ENCODE assay signal across 8 mouse cellular contexts in genomic region chrX:73964363-73964762, GRCm38 (mm10). TPM values are rescaled to one million over a fixed set of nuclear protein-coding genes. Genes with fewer than 3 reads are reported as not detected.
A peak's percentile ranks its signal among the peaks of the same experiment; 100 is the strongest.
DNase-seq lines count a peak whose midpoint lies in the region; ATAC-seq and TF ChIP-seq lines count a peak whose summit lies in the region.

No protein-coding gene starts in this region.

- 49% methylated on average over 3 of the region's 3 CpGs for WGBS in forebrain, embryonic 14.5 days
- 44% methylated on average over 3 of the region's 3 CpGs for whole genome bisulfite sequencing in kidney, embryonic 16.5 days
- 26% methylated on average over 3 of the region's 3 CpGs for whole genome bisulfite sequencing in macrophage (ENCODE audit: missing documents)

- H3K79me2 ChIP-seq in macrophage (ENCODE audit: inconsistent target) = peaks cover 66% of the 10 kb centered on the region

- H3K9me3 ChIP-seq in E14TG2a.4 (ENCODE audit: low read length) = no peaks in the 10 kb centered on the region
- no peaks in the 10 kb centered on the region for H3K9me3 ChIP-seq in forebrain, embryonic 14.5 days (replicated peaks; ENCODE audit: control insufficient read depth, low read length)
- H3K9me3 ChIP-seq in kidney, embryonic 16.5 days (ENCODE audit: low read length) = no peaks in the 10 kb centered on the region

- TF ChIP-seq CTCF in E14TG2a.4 (conservative IDR thresholded peaks at IDR 0.05; ENCODE audit: low read length) = no peak

- H3K36me3 ChIP-seq in E14TG2a.4 (ENCODE audit: insufficient read depth, low read length) (peaks cover 53% of the 10 kb centered on the region), macrophage (ENCODE audit: inconsistent target) (no peaks in the 10 kb centered on the region)
- H3K36me3 ChIP-seq in forebrain, embryonic 14.5 days (ENCODE audit: control insufficient read depth, insufficient read depth, low read length) = peaks cover 9% of the 10 kb centered on the region; the same call in 1 of the 2 replicates
- peaks cover 2% of the 10 kb centered on the region; the same call in 1 of the 2 replicates for H3K36me3 ChIP-seq in kidney, embryonic 16.5 days (ENCODE audit: insufficient read depth, low read length)

- H3K9ac ChIP-seq in forebrain, embryonic 14.5 days (ENCODE audit: low read length) = peak overlapping the region; percentile 63
- H3K9ac ChIP-seq in kidney, embryonic 16.5 days (replicated peaks; ENCODE audit: low read length) = peak overlapping the region; percentile 89

- no peaks in the 10 kb centered on the region for H3K27me3 ChIP-seq in E14TG2a.4 (ENCODE audit: insufficient read depth, low read length)
- H3K27me3 ChIP-seq in forebrain, embryonic 14.5 days (replicated peaks; ENCODE audit: control insufficient read depth, insufficient read depth, low read length) = no peaks in the 10 kb centered on the region
- no peaks in the 10 kb centered on the region; the same call in 1 of the 2 replicates for H3K27me3 ChIP-seq in kidney, embryonic 16.5 days (ENCODE audit: insufficient read depth, low read length)

- peak overlapping the region; percentile 66 for H3K4me2 ChIP-seq in forebrain, embryonic 14.5 days (ENCODE audit: low read length)
- H3K4me2 ChIP-seq in kidney, embryonic 16.5 days (replicated peaks; ENCODE audit: low read depth, low read length) = peak overlapping the region; percentile 59

- H3K4me1 ChIP-seq in E14TG2a.4 (replicated peaks; ENCODE audit: low read depth, low read length) = peaks cover 59% of the 10 kb centered on the region
- H3K4me1 ChIP-seq in forebrain, embryonic 14.5 days (ENCODE audit: control insufficient read depth, insufficient read depth, low read length) = peaks cover 11% of the 10 kb centered on the region; the same call in 1 of the 2 replicates
- peaks cover 13% of the 10 kb centered on the region for H3K4me1 ChIP-seq in kidney, embryonic 16.5 days (ENCODE audit: insufficient read depth, low read length)

- no peak for ATAC-seq in forebrain, embryonic 14.5 days
- no peak for ATAC-seq in kidney, embryonic 16.5 days (ENCODE audit: low FRiP score, low TSS enrichment)

- peak overlapping the region; percentile 91 for H3K4me3 ChIP-seq in E14TG2a.4 (replicated peaks; ENCODE audit: low read length)
- peak overlapping the region; percentile 62 for H3K4me3 ChIP-seq in forebrain, embryonic 14.5 days (ENCODE audit: low read depth, low read length)
- H3K4me3 ChIP-seq in kidney, embryonic 16.5 days (ENCODE audit: low read length) = peak overlapping the region; percentile 82
- peak overlapping the region; percentile 67 for H3K4me3 ChIP-seq in macrophage (ENCODE audit: inconsistent target)

- DNase-seq in 3134 (ENCODE audit: extremely low read depth, insufficient read length, low spot score) = peak; percentile 32
- DNase-seq in forebrain, embryonic 14.5 days (ENCODE audit: low spot score) = no peak
- peak; percentile 45 for DNase-seq in thymus, postnatal 14 days
- DNase-seq in ovary, adult 18-20 months (ENCODE audit: low spot score) = no peak
- DNase-seq in testis, postnatal 14 days (ENCODE audit: low spot score) = no peak

- no peak overlapping the region for H3K27ac ChIP-seq in forebrain, embryonic 14.5 days (ENCODE audit: low read depth, low read length)
- H3K27ac ChIP-seq in kidney, embryonic 16.5 days (ENCODE audit: low read length) = no peak overlapping the region
- peak overlapping the region; percentile 95 for H3K27ac ChIP-seq in macrophage

RNA-seq across cellular contexts. Expression of gene Hcfc1, which starts 1.8 kb away (rescaled TPM):
- 58.3 and 61.1 TPM in 2 replicates for polyA plus RNA-seq in forebrain, embryonic 14.5 days (2014; fragmentation: Nextera tagmentation; extraction: Ambion mirVana)
- polyA plus RNA-seq in kidney, embryonic 16.5 days (2015; fragmentation: Nextera tagmentation; extraction: Ambion mirVana) = 54.7 and 61.1 TPM in 2 replicates
- total RNA-seq in macrophage (2018; cell fraction: chromatin; rRNA removed) = 10 to 100 TPM; 29.4 to 85.4 (median 61.6) TPM
- 10 to 100 TPM; 38.3 to 66.9 (median 54.4) TPM for total RNA-seq in macrophage (2018; cell fraction: cytosol; rRNA removed)
- 100 to 1,000 TPM in 2 of 26 experiments, 10 to 100 TPM in 24; 43.1 to 120 (median 68.0) TPM for total RNA-seq in macrophage (2018; cell fraction: nucleus; rRNA removed)
- 43.0 to 62.9 TPM (median 54.1 TPM) in 3 replicates for polyA plus RNA-seq in macrophage (2018)

RNA-seq across cellular contexts. Expression of gene Renbp, which starts 33.7 kb away (rescaled TPM):
- 8.9 and 9.3 TPM in 2 replicates for polyA plus RNA-seq in forebrain, embryonic 14.5 days (2014; fragmentation: Nextera tagmentation; extraction: Ambion mirVana)
- 65.1 and 66.2 TPM in 2 replicates for polyA plus RNA-seq in kidney, embryonic 16.5 days (2015; fragmentation: Nextera tagmentation; extraction: Ambion mirVana)
- 100 to 1,000 TPM; 175 to 404 (median 251) TPM for total RNA-seq in macrophage (2018; cell fraction: chromatin; rRNA removed)
- total RNA-seq in macrophage (2018; cell fraction: cytosol; rRNA removed) = 100 to 1,000 TPM; 154 to 322 (median 215) TPM
- 100 to 1,000 TPM; 159 to 557 (median 253) TPM for total RNA-seq in macrophage (2018; cell fraction: nucleus; rRNA removed)
- polyA plus RNA-seq in macrophage (2018) = 146 to 221 TPM (median 206 TPM) in 3 replicates

RNA-seq across cellular contexts. Expression of gene Naa10, which starts 42.6 kb away (rescaled TPM):
- polyA plus RNA-seq in forebrain, embryonic 14.5 days (2014; fragmentation: Nextera tagmentation; extraction: Ambion mirVana) = 104 TPM in 2 replicates
- 147 and 159 TPM in 2 replicates for polyA plus RNA-seq in kidney, embryonic 16.5 days (2015; fragmentation: Nextera tagmentation; extraction: Ambion mirVana)
- 10 to 100 TPM; 10.2 to 52.1 (median 29.9) TPM for total RNA-seq in macrophage (2018; cell fraction: chromatin; rRNA removed)
- total RNA-seq in macrophage (2018; cell fraction: cytosol; rRNA removed) = 10 to 100 TPM in 23 of 26 experiments, 1 to 10 TPM in 3; 8.9 to 20.9 (median 14.0) TPM
- total RNA-seq in macrophage (2018; cell fraction: nucleus; rRNA removed) = 10 to 100 TPM in 24 of 26 experiments, 1 to 10 TPM in 2; 9.2 to 50.2 (median 18.1) TPM
- 15.6 to 28.5 TPM (median 20.5 TPM) in 3 replicates for polyA plus RNA-seq in macrophage (2018)

RNA-seq across cellular contexts. Expression of gene Arhgap4, which starts 42.7 kb away (rescaled TPM):
- polyA plus RNA-seq in forebrain, embryonic 14.5 days (2014; fragmentation: Nextera tagmentation; extraction: Ambion mirVana) = 1.3 and 2.0 TPM in 2 replicates
- polyA plus RNA-seq in kidney, embryonic 16.5 days (2015; fragmentation: Nextera tagmentation; extraction: Ambion mirVana) = 4.3 and 4.8 TPM in 2 replicates
- total RNA-seq in macrophage (2018; cell fraction: chromatin; rRNA removed) = 100 to 1,000 TPM in 13 of 26 experiments, 10 to 100 TPM in 13; 26.4 to 467 (median 146) TPM
- 10 to 100 TPM in 24 of 26 experiments, 1 to 10 TPM in 2; 8.7 to 64.6 (median 22.4) TPM for total RNA-seq in macrophage (2018; cell fraction: cytosol; rRNA removed)
- 100 to 1,000 TPM in 12 of 26 experiments, 10 to 100 TPM in 14; 21.7 to 220 (median 93.8) TPM for total RNA-seq in macrophage (2018; cell fraction: nucleus; rRNA removed)
- 13.2 to 18.0 TPM (median 14.5 TPM) in 3 replicates for polyA plus RNA-seq in macrophage (2018)

RNA-seq across cellular contexts. Expression of gene Irak1, which starts 59.4 kb away (rescaled TPM):
- polyA plus RNA-seq in forebrain, embryonic 14.5 days (2014; fragmentation: Nextera tagmentation; extraction: Ambion mirVana) = 22.9 and 23.7 TPM in 2 replicates
- 76.0 and 82.0 TPM in 2 replicates for polyA plus RNA-seq in kidney, embryonic 16.5 days (2015; fragmentation: Nextera tagmentation; extraction: Ambion mirVana)
- 100 to 1,000 TPM in 23 of 26 experiments, 10 to 100 TPM in 3; 73.8 to 172 (median 139) TPM for total RNA-seq in macrophage (2018; cell fraction: chromatin; rRNA removed)
- total RNA-seq in macrophage (2018; cell fraction: cytosol; rRNA removed) = 10 to 100 TPM; 38.1 to 69.0 (median 50.7) TPM
- total RNA-seq in macrophage (2018; cell fraction: nucleus; rRNA removed) = 100 to 1,000 TPM in 14 of 26 experiments, 10 to 100 TPM in 12; 63.6 to 171 (median 102) TPM
- polyA plus RNA-seq in macrophage (2018) = 56.5 to 75.1 TPM (median 66.5 TPM) in 3 replicates

Comparison
In these comparisons a context has a peak if more than half of its experiments do, and no peak if none do; other contexts are left out.
1. DNase-seq: peak in 3134 (single experiment) and thymus, postnatal 14 days (single experiment); none in forebrain, embryonic 14.5 days (single experiment), ovary, adult 18-20 months (single experiment) and testis, postnatal 14 days (single experiment).
2. Peak in every context shown above with its lines, with median percentiles within 50 percentile points of each other: H3K4me3 ChIP-seq.